Mouse (Mus musculus) midbrain, postnatal 0 days (tissue): Measurements from ENCODE around the gene Pomgnt2. TPM values are rescaled to one million over a fixed set of nuclear protein-coding genes. Genes with fewer than 3 reads are reported as not detected.

Experiments used
- ATAC-seq: fragments of 200-750 bp; cut with Nextera tagmentation; 2 replicates; pipeline ENCODE4 v1.8.0; 2017; ENCODE audit warnings: moderate number of reproducible peaks, mild to moderate bottlenecking, moderate TSS enrichment, moderate library complexity; ENCODE audit not compliant: low FRiP score
- DNase-seq: peaks from one replicate; pipeline ENCODE4 v3.0.0-alpha.2; 2015; ENCODE audit warnings: low spot score
- H3K27ac ChIP-seq: fragments of 300-500 bp; sonication (generic); 2 replicates; pipeline ENCODE4 v1.5.1; 2014; ENCODE audit warnings: low read depth, mild to moderate bottlenecking, low read length, mixed read lengths
- H3K27me3 ChIP-seq: fragments of 300-500 bp; sonication (generic); 2 replicates; pipeline ENCODE4 v1.6.1; 2014; ENCODE audit warnings: low read length, control low read depth, mixed read lengths; ENCODE audit not compliant: insufficient read depth
- H3K36me3 ChIP-seq: fragments of 300-500 bp; sonication (generic); 2 replicates; pipeline ENCODE4 v1.6.1; 2014; ENCODE audit warnings: low read length, control low read depth, mixed read lengths; ENCODE audit not compliant: insufficient read depth
- H3K4me1 ChIP-seq: fragments of 300-500 bp; sonication (generic); 2 replicates; pipeline ENCODE4 v1.6.1; 2014; ENCODE audit warnings: mild to moderate bottlenecking, control low read depth, antibody characterized with exemption, low read length, mixed read lengths; ENCODE audit not compliant: insufficient read depth
- H3K4me2 ChIP-seq: fragments of 300-500 bp; sonication (generic); 2 replicates; pipeline ENCODE4 v1.6.1; 2014; ENCODE audit warnings: low read depth, mild to moderate bottlenecking, low read length, mixed read lengths; ENCODE audit not compliant: poor library complexity, severe bottlenecking
- H3K4me3 ChIP-seq: fragments of 300-500 bp; sonication (generic); 2 replicates; pipeline ENCODE4 v1.5.1; 2014; ENCODE audit warnings: low read depth, mild to moderate bottlenecking, low read length, moderate library complexity
- H3K9ac ChIP-seq: fragments of 300-500 bp; sonication (generic); replicated peaks from 2 replicates; pipeline ENCODE4 v1.6.1; 2014; ENCODE audit warnings: mild to moderate bottlenecking, low read length, moderate library complexity, mixed read lengths; ENCODE audit not compliant: poor library complexity, severe bottlenecking
- H3K9me3 ChIP-seq: fragments of 300-500 bp; sonication (generic); 2 replicates; pipeline ENCODE4 v1.6.1; 2016; ENCODE audit warnings: low read length, control low read depth
- CTCF ChIP-seq: IDR thresholded peaks from 2 replicates; pipeline ENCODE4 v1.5.1; 2016; ENCODE audit warnings: antibody characterized with exemption, mild to moderate bottlenecking
- WGBS: fragments of 180-500 bp; shearing (Covaris S2); extraction: QIAGEN DNeasy Blood & Tissue Kit; methylation state at CpG from one replicate; pipeline ENCODE4 v1.1.7; 2014; 5-methylcytosine and 5-hydroxymethylcytosine counted together
- polyA plus RNA-seq: library from polyadenylated mRNA; unstranded; fragments of >200 nt; fragmentation: Nextera tagmentation; extraction: Ambion mirVana; gene quantifications from 2 replicates; pipeline ENCODE4 v1.2.1, GENCODE M21; 2015
- total RNA-seq: library from RNA; depleted of rRNA; stranded (reverse); fragments of >200 nt; gene quantifications from 2 replicates; pipeline ENCODE4 v1.2.3, GENCODE M21; 2014

The Pomgnt2 gene
- total and polyA plus RNA-seq, 2 experiments from 2014 or later = 38.5 to 53.4 TPM

- no peak overlapping the region for H3K27ac ChIP-seq
- TF ChIP-seq CTCF = no peak
- WGBS = 87% methylated on average over 4 of the region's 4 CpGs
- H3K4me1 ChIP-seq = peaks cover 6% of the 10 kb centered on the region; the same call in 1 of the 2 replicates
- H3K4me2 ChIP-seq = no peak overlapping the region
- H3K9ac ChIP-seq = no peak overlapping the region
- ATAC-seq (no peak), DNase-seq (no peak)
- no peak overlapping the region for H3K4me3 ChIP-seq
- H3K9me3 ChIP-seq = no peaks in the 10 kb centered on the region
- H3K27me3 ChIP-seq = no peaks in the 10 kb centered on the region
- H3K36me3 ChIP-seq = no peaks in the 10 kb centered on the region
Measured at GRCm38 (mm10) chr9:122020321-122020720, 23.4 kb upstream of the Pomgnt2 start.

GRCm38 (mm10) chr9:122018782-122019395 lies 22.0 kb upstream of the Pomgnt2 start:
- ATAC-seq (peak; percentile 80), DNase-seq (peak; percentile 94)
- WGBS = under 1% methylated on average over 8 of the region's 8 CpGs

DNA sequence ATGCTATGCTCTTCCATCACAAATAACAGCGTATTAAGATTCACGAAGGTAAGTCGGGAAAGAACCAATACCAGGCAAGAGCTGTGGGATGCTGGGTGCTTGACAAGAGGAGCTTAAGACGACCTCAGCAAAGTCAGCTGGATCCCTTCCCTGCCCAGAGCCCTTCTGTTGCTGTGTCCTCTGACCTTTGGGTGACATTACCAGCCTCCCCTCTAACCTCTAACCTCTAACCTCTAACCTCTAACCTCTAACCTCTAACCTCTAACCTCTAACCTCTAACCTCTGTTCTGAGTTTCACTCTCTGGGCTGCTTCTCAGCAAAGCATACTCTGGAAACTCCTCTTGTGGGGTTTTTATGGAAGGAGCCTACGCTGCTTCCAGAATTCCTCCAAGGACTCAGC lies 21.2 kb upstream of the Pomgnt2 start:
- H3K4me1 ChIP-seq = peaks cover 6% of the 10 kb centered on the region; the same call in 1 of the 2 replicates
- H3K9me3 ChIP-seq = no peaks in the 10 kb centered on the region
- no peak overlapping the region for H3K27ac ChIP-seq
- DNase-seq (no peak), ATAC-seq (no peak)
- 79% methylated on average over 5 of the region's 5 CpGs for WGBS
- no peak overlapping the region for H3K4me3 ChIP-seq
- H3K4me2 ChIP-seq = no peak overlapping the region
- no peak overlapping the region for H3K9ac ChIP-seq
- no peak for TF ChIP-seq CTCF
- H3K36me3 ChIP-seq = no peaks in the 10 kb centered on the region
- H3K27me3 ChIP-seq = no peaks in the 10 kb centered on the region

More at GRCm38 (mm10) chr9:122018782-122019395, 22.0 kb upstream of the Pomgnt2 start:
- Histone ChIP-seq H3K27ac (peak overlapping the region; percentile 47), H3K4me1 (peaks cover 6% of the 10 kb centered on the region; the same call in 1 of the 2 replicates), H3K9me3 (no peaks in the 10 kb centered on the region), H3K4me2 (peak overlapping the region; percentile 32), H3K36me3 (no peaks in the 10 kb centered on the region), H3K4me3 (no peak overlapping the region), H3K27me3 (no peaks in the 10 kb centered on the region), H3K9ac (no peak overlapping the region)
- peak; percentile 91 for TF ChIP-seq CTCF

GRCm38 (mm10) chr9:122014241-122014667 lies 17.3 kb upstream of the Pomgnt2 start:
- H3K9ac ChIP-seq = no peak overlapping the region
- no peaks in the 10 kb centered on the region for H3K27me3 ChIP-seq
- H3K27ac ChIP-seq = no peak overlapping the region
- no peak overlapping the region for H3K4me2 ChIP-seq
- peaks cover 8% of the 10 kb centered on the region; the same call in 1 of the 2 replicates for H3K4me1 ChIP-seq
- H3K9me3 ChIP-seq = no peaks in the 10 kb centered on the region
- ATAC-seq (no peak), DNase-seq (peak; percentile 85)
- 12% methylated on average over 10 of the region's 10 CpGs for WGBS
- no peak overlapping the region for H3K4me3 ChIP-seq
- TF ChIP-seq CTCF = peak; percentile 87
- no peaks in the 10 kb centered on the region for H3K36me3 ChIP-seq

GRCm38 (mm10) chr9:122013629-122014028 lies 16.7 kb upstream of the Pomgnt2 start:
- Histone ChIP-seq H3K4me1 (peaks cover 11% of the 10 kb centered on the region; the same call in 1 of the 2 replicates), H3K4me3 (no peak overlapping the region), H3K4me2 (no peak overlapping the region), H3K36me3 (no peaks in the 10 kb centered on the region), H3K9me3 (no peaks in the 10 kb centered on the region), H3K9ac (no peak overlapping the region), H3K27ac (no peak overlapping the region), H3K27me3 (no peaks in the 10 kb centered on the region)
- ATAC-seq = no peak
- no peak for TF ChIP-seq CTCF
- 79% methylated on average over 4 of the region's 4 CpGs for WGBS
- DNase-seq = no peak

DNA sequence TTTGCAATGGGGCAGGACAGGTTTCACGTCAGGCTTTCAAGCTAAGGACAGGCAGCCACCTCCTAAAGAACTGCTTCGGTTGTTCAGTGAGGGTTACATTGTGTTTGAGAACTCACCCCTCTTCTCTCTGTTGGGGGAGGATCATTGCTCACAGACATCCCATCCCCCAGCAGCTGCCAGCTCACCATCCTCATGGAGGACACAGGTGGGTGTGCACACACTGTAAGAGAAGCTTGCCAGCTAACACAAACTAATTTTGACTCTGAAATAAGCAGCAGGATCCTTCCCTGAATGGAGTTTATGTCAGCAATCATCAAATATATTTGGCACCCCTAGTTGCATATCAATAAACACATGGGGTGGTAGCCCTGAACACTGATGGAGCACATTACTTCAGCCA lies 15.9 kb upstream of the Pomgnt2 start:
- no peak overlapping the region for H3K4me2 ChIP-seq
- H3K36me3 ChIP-seq = no peaks in the 10 kb centered on the region
- H3K27ac ChIP-seq = no peak overlapping the region
- 81% methylated on average over 2 of the region's 2 CpGs for WGBS
- H3K9ac ChIP-seq = no peak overlapping the region
- no peak for TF ChIP-seq CTCF
- no peaks in the 10 kb centered on the region for H3K27me3 ChIP-seq
- DNase-seq (no peak), ATAC-seq (no peak)
- no peak overlapping the region for H3K4me3 ChIP-seq
- H3K4me1 ChIP-seq = peaks cover 15% of the 10 kb centered on the region; the same call in 1 of the 2 replicates
- H3K9me3 ChIP-seq = no peaks in the 10 kb centered on the region
